Mouse (Mus musculus): Measurements from ENCODE around the gene Speer4f1.
"Not testable (repeated sequence)": the region's sequence is repeated elsewhere in the genome, so short reads cannot be mapped to it uniquely, and the experiment has no call there.

Speer4f1 gene

DNA sequence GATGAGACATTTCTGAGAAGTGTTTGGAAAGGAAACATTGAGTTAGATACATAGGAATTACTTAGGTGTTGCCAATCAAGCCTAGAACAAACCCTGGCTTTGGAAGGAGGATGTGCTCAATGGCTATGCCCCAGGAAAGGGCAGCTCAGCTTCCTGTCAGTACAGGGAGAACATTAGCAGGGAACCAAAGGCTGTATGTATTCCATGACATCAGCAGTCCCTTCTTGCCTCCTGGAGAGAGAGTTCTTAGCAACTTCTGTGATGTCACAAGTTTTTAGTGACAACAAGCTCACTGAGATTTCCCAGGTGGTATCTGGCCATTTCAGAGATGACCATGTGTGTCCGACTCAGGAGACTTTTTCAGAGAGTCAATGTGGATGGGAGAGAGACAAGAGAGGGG is at the start of gene Speer4f1:
TSS of gene Speer4f1 (plus strand) at position 301 of the 400 bp plus-strand sequence.
- not testable (repeated sequence) for DNase-seq

DNA sequence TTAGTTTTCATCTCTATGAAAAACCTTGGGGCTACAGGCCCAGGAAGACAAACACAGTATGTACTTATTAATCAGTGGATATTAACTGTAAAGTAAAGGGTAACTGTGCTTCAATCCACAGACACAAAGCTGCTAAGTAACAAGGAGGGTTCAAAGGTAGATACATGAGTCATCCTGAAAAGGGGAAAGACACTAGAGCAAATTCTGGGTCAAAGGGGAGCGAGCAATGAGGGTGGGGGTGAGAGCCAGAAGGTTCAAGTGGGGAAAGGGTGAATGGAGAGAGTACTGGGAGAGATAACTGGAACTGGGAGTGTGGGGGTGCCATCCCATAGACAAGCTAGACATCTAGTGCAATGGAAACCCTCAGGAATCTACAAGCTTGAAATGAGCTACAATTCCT is 49.0 kb upstream of the Speer4f1 start:
- no peak for DNase-seq

DNA sequence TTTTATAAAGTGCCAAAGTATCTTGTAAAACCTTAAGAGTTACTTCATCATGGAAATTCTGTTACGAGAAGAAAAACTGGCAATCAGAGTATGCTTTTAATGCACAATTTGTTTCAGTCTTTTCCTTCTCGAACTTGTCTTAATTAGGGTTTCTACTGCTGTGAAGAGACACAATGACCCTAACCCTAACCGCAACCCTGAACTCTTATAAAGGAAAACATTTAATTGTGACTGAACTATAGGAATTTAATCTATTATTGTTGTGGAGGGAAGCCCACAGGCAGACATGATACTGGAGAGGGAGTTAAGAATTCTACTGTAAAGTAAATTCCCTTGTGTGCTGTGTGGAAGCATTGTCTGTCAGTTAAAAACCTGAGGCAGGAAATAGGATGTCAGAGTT is 41.2 kb upstream of the Speer4f1 start:
- DNase-seq, result no peak

DNA sequence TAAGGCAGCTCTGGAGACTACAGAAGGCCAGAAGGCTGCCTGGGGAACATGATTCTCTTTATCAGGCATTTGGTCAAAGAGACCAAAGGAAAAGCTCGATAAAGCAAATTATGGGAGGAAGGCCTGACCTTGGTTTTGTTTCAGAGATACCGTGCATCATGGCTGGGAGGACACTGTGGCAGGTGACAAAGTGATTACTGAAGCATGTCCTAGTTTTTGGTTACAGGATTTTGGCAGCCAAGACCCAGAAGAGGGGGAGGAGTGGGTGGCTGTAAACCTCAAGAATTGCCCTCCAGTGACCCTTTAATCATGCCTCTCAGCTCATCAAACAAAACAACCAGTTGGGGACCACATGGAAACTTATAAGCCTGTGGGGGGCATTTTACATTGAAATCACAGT is 39.7 kb upstream of the Speer4f1 start:
- DNase-seq, result no peak

DNA sequence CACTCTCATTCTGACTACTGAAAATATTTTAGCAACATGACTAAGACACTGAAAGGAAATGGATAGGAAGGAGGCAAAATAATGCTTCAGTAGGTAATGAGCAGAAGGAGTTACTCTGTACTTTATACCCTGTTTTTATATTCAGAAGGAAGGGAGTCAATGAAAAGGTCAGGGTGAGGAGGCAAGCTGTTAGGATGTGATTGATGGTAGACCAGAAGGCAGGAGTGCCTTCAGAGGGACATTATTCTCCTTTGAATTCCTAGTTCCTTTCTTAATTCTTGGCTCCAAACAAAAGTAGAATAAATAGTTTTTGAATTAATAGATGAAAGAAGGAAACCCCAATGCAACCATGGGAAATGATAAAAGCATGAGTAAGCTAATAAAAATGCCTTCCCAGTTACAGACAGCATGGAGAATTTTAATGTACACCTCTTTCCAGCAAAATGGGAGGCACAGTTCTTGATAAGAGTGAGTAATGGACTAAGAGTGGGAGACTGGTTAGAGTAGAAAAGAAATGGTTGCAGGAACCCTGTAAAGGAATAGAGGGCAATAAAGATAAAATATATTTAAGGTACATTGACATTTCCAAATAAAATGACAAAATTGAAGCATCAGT is 36.3 kb upstream of the Speer4f1 start:
- no peak for DNase-seq

DNA sequence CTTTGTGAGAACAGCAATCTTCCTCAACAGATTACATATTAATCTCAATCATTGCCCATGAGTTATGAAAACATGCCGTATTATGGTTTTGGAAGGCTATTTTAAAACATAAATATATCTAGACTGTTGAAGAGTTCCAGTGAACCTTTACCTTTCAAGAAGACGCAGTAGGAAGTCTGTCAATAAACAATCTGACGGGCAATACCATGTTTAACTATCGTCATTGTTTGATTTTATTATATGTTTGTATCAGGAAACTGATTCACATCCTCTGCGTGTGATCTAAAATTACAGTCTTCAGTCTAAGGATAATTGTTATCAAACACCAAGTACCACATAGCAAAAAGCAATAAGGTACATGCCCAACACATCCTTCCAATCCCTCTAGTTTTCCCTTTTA is 21.8 kb upstream of the Speer4f1 start:
- DNase-seq, result no peak

DNA sequence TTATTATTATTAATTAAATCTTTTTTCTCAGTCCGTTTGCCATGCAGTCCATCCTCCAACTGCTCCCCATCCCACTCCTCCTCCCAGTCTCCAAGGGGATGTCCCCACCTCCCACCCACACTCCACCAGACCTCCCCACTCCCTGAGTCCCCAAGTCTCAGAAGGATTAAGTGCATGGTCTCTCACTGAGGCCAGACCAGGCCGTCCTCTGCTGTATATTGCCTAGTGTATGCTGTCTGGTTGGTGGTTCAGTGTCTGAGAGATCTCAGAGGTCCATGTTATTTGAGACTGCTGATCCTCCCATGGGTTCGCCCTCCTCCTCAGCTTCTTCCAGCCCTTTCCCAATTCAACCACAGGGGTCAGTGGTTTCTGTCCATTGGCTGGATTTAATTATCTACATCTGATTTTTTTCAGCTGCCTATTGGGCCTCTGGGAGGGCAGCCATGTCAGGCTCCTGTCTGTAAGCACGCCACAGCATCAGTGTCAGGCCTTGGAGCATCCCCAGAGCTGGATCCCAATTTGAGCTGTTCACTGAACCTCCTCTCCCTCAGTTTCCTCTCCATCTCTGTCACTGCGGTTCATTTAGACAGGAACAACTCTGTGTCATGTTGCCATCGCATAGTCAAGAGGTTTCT is 20.8 kb upstream of the Speer4f1 start:
- no peak for DNase-seq

DNA sequence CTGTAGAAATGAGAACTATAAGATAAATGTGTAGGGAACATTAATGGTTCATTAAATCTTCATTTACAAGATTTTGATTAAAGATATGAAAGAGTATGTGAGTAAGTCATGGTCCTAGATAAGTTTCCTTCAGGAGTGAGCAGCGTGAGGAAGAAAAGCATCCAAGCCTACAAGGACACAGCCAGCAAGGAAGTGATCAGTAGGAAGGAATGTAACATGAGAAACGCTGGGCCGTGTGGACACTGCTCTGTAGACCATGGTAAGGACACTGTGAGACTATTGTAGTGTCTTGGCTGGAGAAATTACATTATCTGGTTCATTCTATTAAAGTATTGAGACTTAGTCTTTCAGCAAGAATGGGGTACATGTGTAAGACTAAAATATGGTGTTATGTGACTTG is 19.2 kb upstream of the Speer4f1 start:
- no peak for DNase-seq

DNA sequence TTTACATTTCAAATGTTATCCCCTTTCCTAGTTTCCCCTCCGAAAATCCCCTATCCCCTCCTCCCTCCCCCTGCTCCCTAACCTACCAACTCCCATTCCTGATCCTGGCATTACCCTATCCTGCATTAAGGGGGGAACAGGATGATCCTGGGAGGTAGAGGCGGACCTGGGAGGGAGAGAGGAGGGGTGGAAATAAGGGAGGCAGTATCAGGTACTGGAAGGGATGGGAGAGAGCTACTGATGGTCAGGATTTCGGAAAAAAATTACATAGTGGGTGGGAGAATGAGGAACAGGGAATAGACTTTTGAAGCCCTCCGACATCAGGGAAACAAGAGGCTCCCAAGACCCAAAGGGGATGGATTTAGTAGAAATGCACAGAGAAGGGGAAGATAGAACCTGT is 7.8 kb upstream of the Speer4f1 start:
- not testable (repeated sequence) for DNase-seq

DNA sequence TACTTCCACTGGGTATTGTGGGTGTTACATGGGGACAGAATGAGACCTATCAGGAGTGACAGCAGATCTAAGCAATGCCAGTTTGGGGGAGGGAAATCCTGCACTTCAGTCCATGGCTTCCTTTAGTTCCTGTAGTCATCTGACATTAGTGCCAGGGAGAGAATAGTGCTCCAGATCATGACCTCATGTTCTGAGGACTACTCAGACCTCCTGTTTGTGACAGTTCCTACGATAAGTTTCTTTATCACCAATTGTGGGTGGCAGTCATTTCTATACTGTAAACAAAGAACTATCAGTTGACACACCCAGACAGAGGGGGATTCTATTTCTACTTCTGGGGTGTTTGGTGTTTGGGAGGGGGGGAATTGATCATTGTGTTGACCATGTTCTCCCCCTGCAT is 578 bp downstream of the Speer4f1 start:
- no peak for DNase-seq

DNA sequence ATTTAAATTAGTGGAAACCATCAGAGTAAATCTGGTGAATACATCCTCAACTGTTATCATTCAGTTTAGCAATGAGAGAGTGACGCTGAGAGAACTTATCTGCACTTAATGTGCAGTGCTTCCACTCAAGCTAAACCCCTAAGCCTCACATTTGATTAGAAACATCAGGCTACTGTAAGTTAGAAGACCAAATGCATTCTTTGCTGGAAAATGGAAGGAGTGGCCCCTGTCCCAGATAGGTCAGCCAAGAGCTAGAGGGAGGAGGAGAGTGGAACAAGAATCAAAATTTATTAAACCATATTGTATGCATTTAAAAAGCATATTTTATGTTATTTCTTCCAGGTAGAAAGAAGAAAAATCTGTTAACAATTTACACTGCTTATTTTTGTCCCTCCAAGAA is 14.0 kb downstream of the Speer4f1 start:
- no peak for DNase-seq

DNA sequence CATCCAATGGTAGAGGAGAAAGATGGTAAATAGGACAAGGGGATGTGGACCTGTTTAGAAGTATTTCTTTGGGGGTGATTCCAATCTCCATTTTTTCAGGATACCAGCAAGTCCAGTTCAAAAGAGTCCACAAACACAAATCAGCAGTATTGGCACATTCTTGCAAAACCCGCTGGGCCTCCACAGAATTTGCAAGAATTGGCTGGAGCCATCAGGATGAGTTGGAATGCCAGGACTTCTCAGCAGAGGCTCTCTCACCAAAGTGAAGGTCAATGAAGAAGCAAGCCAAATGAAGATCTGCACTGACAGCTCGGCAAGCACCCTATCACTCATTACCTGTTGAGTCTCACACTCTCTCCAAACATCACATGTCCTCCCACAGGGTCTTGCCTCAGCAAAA is 19.7 kb downstream of the Speer4f1 start:
- DNase-seq, result peak; percentile 18 to 26

DNA sequence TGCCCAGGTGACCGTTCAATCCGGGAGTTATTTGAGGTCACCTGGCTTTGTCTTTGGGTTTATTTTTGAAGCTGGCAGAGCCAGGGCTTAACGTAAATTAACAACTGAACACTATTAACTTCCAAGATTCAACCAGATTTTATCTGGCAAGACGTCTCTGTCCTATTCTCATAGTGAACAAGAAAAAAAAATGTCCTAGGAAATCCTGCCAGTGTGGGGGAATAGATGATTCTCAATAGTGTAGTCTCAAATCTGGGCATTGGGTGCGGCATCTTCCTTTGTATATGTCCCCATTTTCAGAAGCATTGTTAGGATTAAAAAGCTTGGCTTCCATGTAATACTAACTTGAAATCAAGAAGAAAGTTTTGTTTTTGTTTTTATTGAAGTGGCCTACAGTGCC is 20.8 kb downstream of the Speer4f1 start:
- no peak for DNase-seq

DNA sequence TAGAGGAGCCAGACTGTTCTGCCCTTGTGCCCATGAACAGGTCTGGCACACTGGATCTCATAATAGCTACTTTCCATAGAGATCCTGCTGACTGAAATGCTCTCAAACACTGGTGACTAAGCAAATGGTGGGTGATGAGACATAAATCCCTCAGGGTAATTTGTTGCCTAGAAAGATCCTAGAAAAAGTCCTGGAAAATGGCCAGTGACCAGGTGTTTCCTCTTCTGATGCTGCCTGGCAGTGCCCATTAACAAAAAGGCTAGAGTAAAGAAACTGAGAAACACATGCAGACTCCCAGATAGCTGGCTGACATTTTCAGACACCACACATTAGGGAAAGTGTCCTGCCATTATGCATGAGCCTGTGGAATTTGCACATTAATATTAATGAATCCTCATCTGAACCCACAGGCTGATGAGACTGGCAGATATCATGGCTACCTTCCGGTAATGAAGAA is 24.0 kb downstream of the Speer4f1 start:
- peak in 1 of 2 experiments; percentile 13 for DNase-seq

DNA sequence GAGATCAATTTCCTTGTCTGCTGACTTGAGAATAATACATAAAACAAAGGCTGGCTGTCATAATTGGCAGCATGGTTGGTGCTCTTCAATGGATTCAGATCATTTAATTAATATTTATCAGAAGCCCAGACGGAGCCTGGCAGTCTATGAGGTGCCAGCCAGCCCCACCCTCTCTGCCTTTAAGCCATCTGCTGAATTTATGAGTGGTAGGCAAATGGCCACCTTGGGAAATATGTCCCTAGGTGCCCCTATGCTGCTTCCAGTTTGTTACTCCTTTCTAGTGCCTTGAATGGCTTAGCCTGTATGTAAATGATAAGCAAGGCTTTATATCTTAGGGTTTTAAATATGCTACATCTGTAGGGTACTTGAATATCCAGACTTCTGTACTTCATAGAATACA is 25.0 kb downstream of the Speer4f1 start:
- peak in 1 of 2 experiments; percentile 2 for DNase-seq

DNA sequence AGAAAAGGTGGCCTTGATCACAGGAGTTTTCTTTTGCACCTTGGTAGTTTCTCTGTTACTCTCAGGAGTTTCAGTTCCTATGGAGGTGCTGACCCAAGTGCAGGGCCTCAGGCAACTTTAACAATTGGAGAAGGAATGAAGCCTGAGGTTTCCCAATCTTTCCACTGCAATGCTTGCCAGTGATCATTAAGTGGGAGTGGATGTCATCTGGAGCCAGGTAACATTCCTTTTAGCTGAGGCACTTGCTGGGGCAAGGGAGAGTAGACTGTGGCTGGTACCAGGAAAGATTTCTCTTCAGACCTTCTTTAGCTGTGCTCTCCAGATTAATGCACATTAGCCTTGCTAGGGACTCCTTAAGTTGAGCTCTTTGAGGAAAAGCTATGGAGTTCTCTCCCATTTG is 29.6 kb downstream of the Speer4f1 start:
- DNase-seq, result no peak

DNA sequence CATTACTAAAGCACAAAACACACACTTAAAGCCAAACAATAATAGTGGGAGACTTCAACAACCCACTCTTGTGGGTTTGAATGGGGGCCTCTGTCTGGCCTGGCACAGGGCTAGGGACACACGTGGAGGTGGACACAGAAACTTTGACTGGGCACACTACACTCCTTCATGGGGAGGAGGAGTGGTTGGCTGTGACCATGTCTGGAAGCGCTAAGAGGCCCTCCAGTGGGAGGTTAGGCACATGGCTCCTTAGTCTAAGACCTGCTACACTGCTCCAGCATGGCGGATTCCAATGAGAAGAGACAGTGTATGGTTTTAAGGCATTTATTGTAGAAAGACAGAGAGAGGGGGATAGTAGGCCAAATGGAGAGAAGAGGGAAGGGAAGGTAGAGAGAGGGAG is 32.1 kb downstream of the Speer4f1 start:
- no peak for DNase-seq

Measured in cerebellum, postnatal 25 days (tissue).